Mouse (Mus musculus): ENCODE measurements around the gene B4galt1. TPM values are rescaled to one million over a fixed set of nuclear protein-coding genes. Genes with fewer than 3 reads are reported as not detected.
"Not testable (repeated sequence)": the region's sequence is repeated elsewhere in the genome, so short reads cannot be mapped to it uniquely, and the experiment has no call there.

B4galt1 gene
- polyA plus RNA-seq, 1 experiment, result 33.0 TPM

GRCm38 (mm10) chr4:40800873-40801272 lies 52.9 kb downstream of the B4galt1 start:
- Histone ChIP-seq H3K4me3 (ENCODE audit: insufficient read depth, low read depth, low read length) (no peak overlapping the region), H3K4me1 (ENCODE audit: control insufficient read depth, insufficient read depth, insufficient read length, low read length) (peaks cover 19% of the 10 kb centered on the region; the same call in 1 of the 2 replicates), H3K27ac (replicated peaks; ENCODE audit: low read depth, low read length) (peak overlapping the region; percentile 94)

GRCm38 (mm10) chr4:40798833-40799555 lies 54.8 kb downstream of the B4galt1 start:
- Histone ChIP-seq H3K4me1 (ENCODE audit: control insufficient read depth, insufficient read depth, insufficient read length, low read length) (peaks cover 19% of the 10 kb centered on the region; the same call in 1 of the 2 replicates), H3K27ac (replicated peaks; ENCODE audit: low read depth, low read length) (peak overlapping the region; percentile 70)
- H3K4me3 ChIP-seq (ENCODE audit: insufficient read depth, low read depth, low read length), result not testable (repeated sequence)

DNA sequence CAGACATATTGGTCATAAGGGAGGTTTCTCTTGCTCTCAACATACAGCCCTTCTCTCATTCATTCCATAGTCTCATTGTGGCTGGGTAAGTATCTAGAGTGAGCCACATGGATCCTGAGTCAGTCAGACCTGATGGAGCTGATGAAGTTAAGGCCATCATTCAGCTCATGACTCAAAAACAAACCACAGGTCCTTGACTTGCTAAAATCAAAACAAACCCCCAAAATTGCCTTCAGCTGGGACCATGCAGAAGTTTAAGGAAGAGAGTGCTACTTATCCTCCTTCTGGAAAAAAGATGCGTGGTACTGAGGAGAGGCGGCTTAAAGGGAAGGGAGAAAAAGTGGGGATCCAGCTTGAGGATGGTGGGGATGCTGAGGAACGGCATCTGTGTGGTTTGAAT lies 58.0 kb downstream of the B4galt1 start:
- H3K4me1 ChIP-seq (ENCODE audit: control insufficient read depth, insufficient read depth, insufficient read length, low read length), result peaks cover 11% of the 10 kb centered on the region; the same call in 1 of the 2 replicates
- no peak overlapping the region for H3K27ac ChIP-seq (replicated peaks; ENCODE audit: low read depth, low read length)
- H3K4me3 ChIP-seq (ENCODE audit: insufficient read depth, low read depth, low read length), result no peak overlapping the region

DNA sequence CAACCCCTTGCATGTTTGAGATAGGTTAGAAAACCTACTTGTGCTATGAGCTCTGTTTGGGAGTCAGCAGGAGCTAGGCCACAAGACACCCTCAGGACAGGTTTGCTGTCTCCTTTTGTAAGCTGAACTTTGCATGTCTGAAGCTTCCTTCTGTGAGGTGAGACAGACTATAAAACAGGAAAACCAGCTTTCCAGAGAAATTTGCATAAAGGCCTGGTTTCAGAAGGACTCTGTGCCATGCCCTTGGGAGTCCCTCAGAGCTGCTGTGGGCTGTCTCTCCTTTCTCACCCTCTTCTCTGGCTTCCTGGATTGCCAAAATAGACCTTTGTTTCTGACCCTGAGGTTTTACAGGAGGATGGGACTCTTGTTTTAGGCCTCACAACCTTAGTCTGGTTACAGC lies 59.5 kb downstream of the B4galt1 start:
- Histone ChIP-seq H3K27ac (replicated peaks; ENCODE audit: low read depth, low read length) (no peak overlapping the region), H3K4me3 (ENCODE audit: insufficient read depth, low read depth, low read length) (no peak overlapping the region), H3K4me1 (ENCODE audit: control insufficient read depth, insufficient read depth, insufficient read length, low read length) (peaks cover 3% of the 10 kb centered on the region; the same call in 1 of the 2 replicates)

- Histone ChIP-seq H3K27ac (replicated peaks; ENCODE audit: low read depth, low read length) (no peak overlapping the region), H3K4me3 (ENCODE audit: insufficient read depth, low read depth, low read length) (no peak overlapping the region), H3K4me1 (ENCODE audit: control insufficient read depth, insufficient read depth, insufficient read length, low read length) (no peaks in the 10 kb centered on the region)
Measured at GRCm38 (mm10) chr4:40791176-40791575, 62.6 kb downstream of the B4galt1 start.

DNA sequence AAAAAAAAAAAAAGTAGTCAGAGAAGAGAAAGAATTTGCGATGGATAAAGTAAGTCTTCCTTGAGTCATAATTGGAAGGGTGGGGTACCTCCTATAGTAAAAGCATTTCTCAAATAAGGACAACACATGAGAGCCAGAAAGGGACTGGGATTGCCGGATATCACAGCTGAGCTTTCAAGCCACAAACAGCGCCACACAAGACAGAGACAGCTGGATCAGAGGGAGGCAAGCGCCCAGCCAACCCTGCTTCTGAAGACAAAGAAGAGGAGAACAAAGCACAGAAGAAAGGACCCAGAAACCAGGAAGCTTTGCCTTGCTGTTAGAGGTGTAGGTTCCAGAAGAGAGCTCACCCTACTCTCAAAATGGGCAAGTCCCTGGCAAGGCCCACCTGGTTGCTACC lies 67.2 kb downstream of the B4galt1 start:
- Histone ChIP-seq H3K27ac (replicated peaks; ENCODE audit: low read depth, low read length) (no peak overlapping the region), H3K4me3 (ENCODE audit: insufficient read depth, low read depth, low read length) (no peak overlapping the region), H3K4me1 (ENCODE audit: control insufficient read depth, insufficient read depth, insufficient read length, low read length) (peaks cover 7% of the 10 kb centered on the region)

DNA sequence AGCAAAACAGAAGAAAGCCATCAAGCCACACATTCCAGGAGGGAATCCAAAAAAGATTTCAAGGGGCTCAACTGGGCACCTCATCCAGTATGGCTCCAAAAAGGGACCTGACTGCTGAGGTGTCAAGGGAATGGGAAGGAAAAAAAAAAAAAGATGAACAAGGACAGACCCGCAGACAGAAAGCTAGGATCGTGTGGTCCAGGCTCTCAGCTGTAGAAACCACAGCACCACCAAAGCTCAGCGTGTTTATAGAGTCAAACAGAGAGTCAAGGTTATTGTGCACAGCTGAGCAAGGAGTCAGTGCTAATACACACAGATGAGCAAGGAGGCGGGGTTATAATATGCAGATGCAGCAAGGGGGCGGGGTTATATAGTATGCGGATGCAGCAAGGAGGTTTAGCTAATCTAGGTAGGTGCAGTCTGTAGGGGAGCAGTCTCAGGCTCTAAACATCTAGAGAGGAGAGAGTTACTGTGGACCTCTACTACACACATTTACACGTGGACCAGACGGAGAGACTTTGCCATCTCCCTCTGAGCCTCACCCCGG lies 68.1 kb downstream of the B4galt1 start:
- no peak overlapping the region for H3K27ac ChIP-seq (replicated peaks; ENCODE audit: low read depth, low read length)
- H3K4me3 ChIP-seq (ENCODE audit: insufficient read depth, low read depth, low read length), result no peak overlapping the region

GRCm38 (mm10) chr4:40784556-40785169 lies 69.1 kb downstream of the B4galt1 start:
- Histone ChIP-seq H3K4me1 (ENCODE audit: control insufficient read depth, insufficient read depth, insufficient read length, low read length) (peaks cover 13% of the 10 kb centered on the region), H3K4me3 (ENCODE audit: insufficient read depth, low read depth, low read length) (no peak overlapping the region), H3K27ac (replicated peaks; ENCODE audit: low read depth, low read length) (no peak overlapping the region)

More for the DNA sequence above, 68.1 kb downstream of the B4galt1 start:
- peaks cover 13% of the 10 kb centered on the region for H3K4me1 ChIP-seq (ENCODE audit: control insufficient read depth, insufficient read depth, insufficient read length, low read length)

- H3K4me3 ChIP-seq (ENCODE audit: insufficient read depth, low read depth, low read length), result no peak overlapping the region
- H3K27ac ChIP-seq (replicated peaks; ENCODE audit: low read depth, low read length), result no peak overlapping the region
- H3K4me1 ChIP-seq (ENCODE audit: control insufficient read depth, insufficient read depth, insufficient read length, low read length), result peaks cover 13% of the 10 kb centered on the region
Measured at GRCm38 (mm10) chr4:40783049-40783448, 70.8 kb downstream of the B4galt1 start.

GRCm38 (mm10) chr4:40781797-40782495 lies 71.9 kb downstream of the B4galt1 start:
- Histone ChIP-seq H3K27ac (replicated peaks; ENCODE audit: low read depth, low read length) (peak overlapping the region; percentile 35), H3K4me1 (ENCODE audit: control insufficient read depth, insufficient read depth, insufficient read length, low read length) (peaks cover 13% of the 10 kb centered on the region), H3K4me3 (ENCODE audit: insufficient read depth, low read depth, low read length) (no peak overlapping the region)

DNA sequence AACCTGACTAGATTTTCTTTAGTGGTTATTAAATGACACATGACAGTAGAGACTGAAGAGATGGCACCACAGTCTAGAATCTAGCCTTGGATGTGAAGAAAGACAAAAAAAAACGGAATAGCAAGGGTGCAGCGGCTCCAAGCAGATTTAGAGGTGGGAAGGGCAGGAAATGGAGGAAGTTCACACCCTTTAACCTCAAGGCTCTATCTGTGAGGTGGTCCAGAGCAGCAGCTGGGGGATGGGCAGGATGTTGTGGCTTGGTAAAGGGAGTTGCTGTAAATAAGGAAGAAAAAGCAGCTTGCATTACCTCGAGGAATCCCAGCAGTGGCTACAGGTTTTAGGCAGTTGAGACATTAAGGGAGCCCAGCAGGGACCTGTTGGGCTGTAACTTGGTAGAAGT lies 72.7 kb downstream of the B4galt1 start:
- Histone ChIP-seq H3K4me3 (ENCODE audit: insufficient read depth, low read depth, low read length) (no peak overlapping the region), H3K4me1 (ENCODE audit: control insufficient read depth, insufficient read depth, insufficient read length, low read length) (peaks cover 13% of the 10 kb centered on the region), H3K27ac (replicated peaks; ENCODE audit: low read depth, low read length) (peak overlapping the region; percentile 35; the same call in 1 of the 2 replicates)

DNA sequence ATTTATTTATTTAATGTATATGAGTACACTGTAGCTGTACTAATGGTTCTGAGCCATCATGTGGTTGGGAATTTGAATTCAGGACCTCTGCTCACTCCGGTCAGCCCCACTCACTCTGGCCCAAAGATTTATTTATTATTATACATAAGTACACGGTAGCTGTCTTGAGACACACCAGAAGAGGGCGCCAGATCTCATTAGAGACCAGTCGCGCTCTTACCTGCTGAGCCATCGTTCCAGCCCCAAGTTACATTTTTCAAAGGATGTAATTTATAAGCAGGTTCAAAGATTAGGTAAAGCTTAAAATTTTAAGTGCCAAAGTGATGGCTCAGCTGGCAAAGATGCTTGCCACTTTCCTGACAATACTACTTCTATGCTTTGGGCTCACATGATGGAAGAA lies 75.1 kb downstream of the B4galt1 start:
- no peak overlapping the region for H3K4me3 ChIP-seq (ENCODE audit: insufficient read depth, low read depth, low read length)
- H3K4me1 ChIP-seq (ENCODE audit: control insufficient read depth, insufficient read depth, insufficient read length, low read length), result peaks cover 13% of the 10 kb centered on the region
- no peak overlapping the region for H3K27ac ChIP-seq (replicated peaks; ENCODE audit: low read depth, low read length)

- H3K27ac ChIP-seq (replicated peaks; ENCODE audit: low read depth, low read length), result no peak overlapping the region
- H3K4me3 ChIP-seq (ENCODE audit: insufficient read depth, low read depth, low read length), result no peak overlapping the region
- H3K4me1 ChIP-seq (ENCODE audit: control insufficient read depth, insufficient read depth, insufficient read length, low read length), result peaks cover 11% of the 10 kb centered on the region
Measured at GRCm38 (mm10) chr4:40777116-40777515, 76.7 kb downstream of the B4galt1 start.

DNA sequence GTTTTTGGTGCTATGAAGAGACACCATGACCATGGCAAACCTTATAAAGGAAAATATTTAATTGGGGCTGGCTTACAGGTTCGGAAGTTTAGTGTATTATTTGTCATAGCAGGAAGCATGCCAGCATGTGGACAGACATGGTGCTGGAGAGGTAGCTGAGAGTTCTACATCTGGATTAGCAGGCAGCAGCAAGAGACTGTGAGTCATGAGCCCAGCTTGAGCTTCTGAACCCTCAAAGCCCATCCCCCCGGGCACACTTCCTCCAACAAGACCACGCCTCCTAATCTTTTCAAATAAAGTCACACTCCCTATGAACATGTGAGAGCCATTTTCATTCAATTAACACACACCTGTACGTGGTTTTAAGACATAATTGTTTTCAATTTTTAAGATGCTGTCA lies 77.4 kb downstream of the B4galt1 start:
- no peak overlapping the region for H3K27ac ChIP-seq (replicated peaks; ENCODE audit: low read depth, low read length)
- peaks cover 4% of the 10 kb centered on the region; the same call in 1 of the 2 replicates for H3K4me1 ChIP-seq (ENCODE audit: control insufficient read depth, insufficient read depth, insufficient read length, low read length)
- no peak overlapping the region for H3K4me3 ChIP-seq (ENCODE audit: insufficient read depth, low read depth, low read length)

All from brown adipose tissue, adult 24 weeks (tissue).